Mouse (Mus musculus) lung, postnatal 36 days (tissue): ENCODE results near the gene Tcea3.

Experiments
- DNase-seq: peaks from one replicate; pipeline ENCODE4 v3.0.0; 2022; ENCODE audit warnings: mixed read lengths

Tcea3 gene

DNA sequence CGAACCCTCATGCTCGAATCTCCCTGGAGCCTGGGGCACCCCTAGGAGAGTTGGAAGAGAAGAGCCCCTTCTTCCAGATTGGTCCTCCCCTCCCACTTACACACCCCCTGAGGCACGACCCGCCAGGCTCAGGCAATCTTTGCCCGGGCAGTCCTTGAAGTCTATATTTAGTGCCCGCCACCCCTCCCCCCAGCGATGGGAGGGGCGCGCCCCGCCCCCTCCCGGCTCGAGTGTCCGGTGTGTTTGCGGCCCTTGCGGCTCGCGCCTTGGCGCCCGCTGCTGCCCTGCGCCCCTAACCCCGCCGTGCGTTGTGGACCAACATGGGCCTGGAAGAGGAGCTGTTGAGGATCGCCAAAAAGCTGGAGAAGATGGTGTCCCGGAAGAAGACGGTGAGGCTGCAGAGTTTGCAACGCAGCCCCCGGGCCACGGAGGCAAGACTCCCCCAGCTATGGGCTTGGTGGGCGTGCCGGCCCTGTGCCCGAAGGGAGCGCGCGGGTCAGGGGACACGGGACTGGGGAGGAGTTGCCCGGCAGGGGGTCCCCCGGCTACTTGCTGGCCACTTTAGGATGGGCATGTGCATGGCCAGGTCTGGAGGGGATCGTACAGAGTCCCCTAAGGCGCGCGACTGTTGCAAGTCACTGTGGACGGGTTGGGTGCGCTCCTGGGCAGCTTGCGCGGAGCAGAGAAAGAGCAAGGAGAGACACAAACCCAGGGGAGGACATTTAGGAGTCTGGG is at the start of gene Tcea3:
Gene Tcea3 (plus strand): TSS at position 1 of the 735 bp plus-strand sequence.
- DNase-seq: peak; percentile 77

DNA sequence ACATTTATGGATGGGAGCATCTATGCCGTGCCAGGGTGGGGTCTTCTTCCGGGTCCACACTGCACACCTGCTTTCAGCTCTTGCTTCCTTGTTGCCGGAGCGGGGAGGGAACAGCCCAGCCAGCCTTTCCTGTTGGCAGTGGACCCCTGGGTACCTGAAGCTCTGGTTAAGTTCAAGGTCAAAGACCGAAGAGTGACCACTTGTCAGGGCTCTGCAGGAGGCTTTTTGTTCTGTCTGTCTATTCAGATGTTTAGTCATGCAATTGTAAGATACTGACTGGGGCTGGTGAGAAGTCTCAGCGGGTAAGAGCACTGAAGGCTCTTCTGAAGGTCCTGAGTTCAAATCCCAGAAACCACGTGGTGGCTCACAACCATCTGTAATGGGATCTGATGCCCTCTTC is 48.7 kb upstream of the Tcea3 start:
- DNase-seq: no peak

DNA sequence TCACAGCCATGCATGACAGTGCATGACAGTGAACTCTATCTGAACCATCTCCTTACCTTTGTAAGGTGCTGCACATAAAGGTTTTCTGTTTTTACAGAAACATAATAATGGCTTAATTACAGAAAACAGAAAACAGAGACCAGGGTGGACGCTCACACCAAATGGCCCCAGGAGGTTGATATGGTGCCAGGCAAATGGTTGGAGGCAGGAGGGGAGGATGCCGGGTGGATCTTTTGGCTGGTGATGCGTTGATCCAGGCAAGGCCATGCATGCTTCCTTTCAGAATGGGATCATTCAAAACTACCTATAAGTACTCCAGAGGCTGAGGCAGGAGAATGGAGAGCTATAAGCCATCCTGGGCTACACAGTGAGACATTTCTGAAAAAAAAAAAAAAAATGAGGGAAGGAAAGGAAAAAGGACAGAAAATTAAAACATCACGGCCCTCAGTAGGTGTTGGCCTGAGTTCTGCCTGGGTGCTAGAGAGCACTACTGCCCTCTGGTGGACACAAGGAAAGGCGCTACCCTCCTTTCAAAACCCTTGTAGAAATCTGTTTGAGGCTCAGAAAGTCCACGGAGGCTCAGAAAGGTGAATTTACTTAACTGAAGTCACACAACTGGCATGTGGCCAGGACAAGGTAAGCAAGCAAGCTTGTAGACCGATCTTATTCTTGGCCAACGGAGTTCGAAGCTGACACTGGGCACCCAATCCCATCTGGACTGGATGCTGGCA is 47.8 kb upstream of the Tcea3 start:
- DNase-seq: peak; percentile 74

DNA sequence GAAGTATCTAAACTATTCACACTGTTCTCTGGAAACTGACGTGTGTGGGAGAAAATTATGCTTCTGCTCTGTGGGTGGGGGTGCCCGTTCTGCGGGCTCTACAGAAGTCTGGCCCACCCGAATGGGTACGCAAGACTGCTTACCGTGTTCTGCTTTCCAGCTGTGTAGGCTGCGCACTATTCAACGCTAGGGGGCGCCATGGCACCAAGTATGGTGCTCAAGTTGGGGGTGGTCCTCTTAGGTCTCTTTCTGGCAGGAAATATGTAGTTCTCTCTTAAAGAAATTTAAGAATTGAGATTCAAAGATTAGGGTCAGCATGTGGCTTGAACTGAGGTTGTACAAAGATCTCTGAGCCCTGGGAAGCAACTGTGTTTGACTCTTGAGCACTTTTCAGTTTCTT is 45.0 kb upstream of the Tcea3 start:
- DNase-seq: peak; percentile 84

DNA sequence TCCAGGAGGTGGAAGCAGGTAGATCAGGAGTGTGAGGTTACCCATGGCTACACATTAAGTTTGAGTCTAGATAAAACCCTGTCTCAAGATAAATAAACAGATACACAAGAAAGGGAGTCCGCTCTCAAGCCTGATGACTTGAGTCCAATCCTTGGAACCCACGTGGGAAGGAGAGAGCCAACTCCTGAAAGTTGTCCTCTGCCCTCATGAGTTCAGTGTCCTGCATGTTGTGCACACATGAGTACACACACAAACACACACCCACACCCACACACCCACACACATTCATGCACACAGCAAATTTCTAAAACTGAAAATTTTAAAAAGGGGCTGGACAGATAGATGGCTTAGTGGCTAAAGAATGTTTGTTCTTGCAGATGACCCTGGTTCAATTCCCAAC is 42.8 kb upstream of the Tcea3 start:
- DNase-seq: no peak

DNA sequence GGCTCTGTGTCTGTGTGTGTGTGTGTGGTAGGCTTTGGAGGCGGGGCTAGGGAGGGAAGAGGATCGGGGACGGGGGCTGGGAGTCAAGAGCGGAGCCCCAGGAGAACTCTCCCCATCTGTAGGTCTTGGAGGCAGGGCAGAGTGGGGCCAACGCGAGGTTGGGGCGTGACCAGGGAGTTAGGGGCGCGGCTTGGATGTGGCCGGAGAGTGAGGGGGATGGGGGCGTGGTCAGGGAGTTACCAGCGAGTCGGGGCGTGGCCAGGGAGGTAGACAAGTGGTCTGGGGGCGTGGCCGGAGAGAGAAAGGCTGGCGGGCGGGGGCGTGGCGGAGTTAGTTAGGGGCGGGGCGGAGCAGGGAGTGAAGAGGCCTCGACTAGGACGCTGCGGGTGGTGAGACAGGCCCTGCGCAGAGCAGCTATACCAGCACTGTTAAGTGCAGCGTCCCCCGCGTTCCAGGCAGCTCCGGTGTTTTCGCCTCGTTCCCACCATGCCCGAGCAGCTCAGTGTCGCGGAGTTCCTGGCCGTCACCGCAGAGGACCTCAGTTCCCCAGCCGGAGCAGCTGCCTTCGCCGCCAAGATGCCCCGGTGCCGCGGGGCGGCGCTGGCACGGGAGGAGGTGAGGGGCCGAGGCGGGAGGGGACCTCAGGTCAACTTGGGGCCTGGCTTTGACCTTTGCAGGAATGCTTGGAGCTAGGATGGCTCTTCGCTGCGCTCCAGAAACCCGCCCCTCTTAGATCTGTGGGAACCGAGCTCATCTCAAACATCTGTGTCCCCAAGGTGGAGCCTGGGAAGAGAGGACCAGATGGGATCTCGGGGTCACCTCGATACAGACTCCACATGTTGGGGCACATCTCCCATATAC is 41.3 kb upstream of the Tcea3 start, which contains the start of gene Asap3:
Gene Asap3 (plus strand): TSS at position 333 of the 861 bp plus-strand sequence.
- peak; percentile 98 for DNase-seq

DNA sequence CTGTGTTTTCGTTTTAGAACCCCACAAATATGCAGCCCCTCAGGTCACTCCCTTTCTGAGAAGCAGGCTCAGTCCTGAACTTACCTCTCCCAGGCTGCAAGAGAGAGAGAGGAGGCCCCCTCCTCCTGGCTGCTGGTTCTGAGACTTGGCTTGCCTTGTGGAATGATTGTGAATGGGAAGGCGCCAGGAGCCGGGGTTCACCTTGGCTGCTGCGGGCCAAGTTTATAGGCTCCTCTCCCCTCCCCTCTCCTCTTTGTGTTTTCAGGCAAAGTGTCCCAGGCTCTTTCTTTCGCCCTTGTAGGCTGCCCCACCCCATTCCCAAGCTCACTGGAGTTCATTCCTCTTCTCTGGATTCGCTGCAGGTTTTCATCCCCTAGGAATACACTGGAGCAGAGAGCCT is 40.6 kb upstream of the Tcea3 start:
- DNase-seq: peak; percentile 19

DNA sequence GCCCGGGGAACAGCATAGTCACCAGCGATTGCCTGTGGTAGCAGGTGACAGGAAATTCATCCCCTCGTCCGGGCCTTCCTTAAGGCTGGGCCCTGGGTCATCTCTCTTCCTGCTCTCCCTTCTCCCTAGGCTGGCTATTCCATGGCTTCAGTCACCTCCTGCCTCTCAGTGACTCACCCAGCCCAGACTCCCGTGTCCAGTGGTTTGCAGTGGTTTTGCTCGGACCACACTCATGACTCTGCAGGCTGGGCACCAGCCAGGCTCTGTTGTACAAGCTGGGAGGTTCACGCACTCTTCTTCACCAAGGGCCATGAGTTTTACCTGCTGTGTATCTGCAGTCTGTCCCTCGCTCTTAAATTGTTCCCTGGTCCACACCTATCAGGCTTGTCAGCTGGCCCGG is 36.6 kb upstream of the Tcea3 start:
- DNase-seq: no peak

DNA sequence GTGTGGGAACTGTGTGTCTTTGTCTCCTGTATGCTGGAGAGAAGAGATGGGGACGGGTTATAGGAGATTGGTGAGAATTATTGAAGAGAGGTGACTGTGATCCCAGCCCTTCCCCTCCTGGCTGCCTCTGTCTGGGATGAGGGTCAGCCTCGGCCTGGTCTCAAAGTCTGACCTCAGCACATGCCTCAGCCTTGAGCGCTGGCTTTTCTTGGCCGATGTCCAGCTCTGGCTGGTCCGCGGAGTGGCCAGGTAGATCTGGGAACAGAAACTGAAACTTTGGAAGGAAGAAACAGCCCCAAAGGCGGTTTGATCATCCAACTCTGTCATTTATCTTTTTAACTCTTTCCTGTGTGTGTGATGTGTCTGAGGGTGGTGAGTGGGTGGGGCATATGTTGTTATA is 33.9 kb upstream of the Tcea3 start:
- peak; percentile 59 for DNase-seq

DNA sequence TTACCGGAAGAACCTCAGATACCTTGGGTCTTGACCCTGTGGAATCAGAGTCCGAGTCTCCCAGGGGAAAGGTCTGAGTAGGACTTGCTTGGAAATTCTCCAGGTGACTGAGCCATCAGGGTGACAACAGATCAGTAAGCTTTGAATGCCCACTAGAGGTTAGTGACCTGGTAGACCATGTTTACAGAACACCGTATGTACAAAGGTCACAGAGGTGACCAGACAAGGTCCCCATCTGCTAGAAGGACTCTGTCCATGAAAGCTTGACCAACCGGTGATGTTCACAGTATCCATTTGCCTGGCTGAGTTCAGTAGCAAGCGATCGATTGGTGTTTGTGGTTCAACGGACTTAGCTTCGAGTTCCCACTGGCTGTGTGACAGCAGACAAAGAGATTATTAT is 32.7 kb upstream of the Tcea3 start:
- DNase-seq: no peak

DNA sequence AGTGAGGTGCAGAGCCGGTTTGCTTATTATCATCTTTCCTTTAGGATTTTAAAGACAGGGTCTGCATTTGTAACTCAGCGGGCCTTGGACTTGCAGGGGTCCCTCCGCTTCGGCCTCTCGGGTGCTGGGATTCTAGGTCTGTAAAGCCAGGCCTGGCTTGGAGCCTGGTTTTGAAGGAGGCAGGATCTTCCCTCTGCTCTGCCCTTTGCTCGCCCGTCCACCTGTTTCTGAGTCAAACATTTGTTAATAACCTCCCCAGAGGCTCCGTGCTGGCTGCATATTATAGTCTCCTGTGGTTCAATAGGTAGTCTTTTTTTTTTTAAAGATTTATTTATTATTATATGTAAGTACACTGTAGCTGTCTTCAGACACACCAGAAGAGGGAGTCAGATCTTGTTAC is 32.0 kb upstream of the Tcea3 start:
- DNase-seq: no peak

DNA sequence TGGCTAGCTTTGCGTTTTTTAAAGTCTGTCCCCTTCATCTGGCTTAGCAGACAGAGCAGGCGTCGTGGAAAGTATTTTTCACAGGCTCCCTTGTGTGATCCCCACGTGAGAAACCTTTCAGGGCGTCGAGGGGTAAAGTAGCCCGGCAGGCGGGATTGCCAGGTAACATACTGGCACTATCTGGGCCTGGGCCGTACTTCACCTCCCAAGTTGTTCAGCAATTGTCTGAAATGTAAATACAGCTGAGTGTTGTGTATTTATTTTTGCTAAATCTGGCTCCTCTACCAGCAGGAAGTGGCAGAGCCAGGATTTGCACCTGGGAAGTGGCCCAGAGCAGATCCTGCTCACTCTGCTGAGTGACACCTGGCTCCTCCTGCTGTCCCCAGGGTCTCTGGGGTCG is 30.5 kb upstream of the Tcea3 start:
- DNase-seq: peak; percentile 74

DNA sequence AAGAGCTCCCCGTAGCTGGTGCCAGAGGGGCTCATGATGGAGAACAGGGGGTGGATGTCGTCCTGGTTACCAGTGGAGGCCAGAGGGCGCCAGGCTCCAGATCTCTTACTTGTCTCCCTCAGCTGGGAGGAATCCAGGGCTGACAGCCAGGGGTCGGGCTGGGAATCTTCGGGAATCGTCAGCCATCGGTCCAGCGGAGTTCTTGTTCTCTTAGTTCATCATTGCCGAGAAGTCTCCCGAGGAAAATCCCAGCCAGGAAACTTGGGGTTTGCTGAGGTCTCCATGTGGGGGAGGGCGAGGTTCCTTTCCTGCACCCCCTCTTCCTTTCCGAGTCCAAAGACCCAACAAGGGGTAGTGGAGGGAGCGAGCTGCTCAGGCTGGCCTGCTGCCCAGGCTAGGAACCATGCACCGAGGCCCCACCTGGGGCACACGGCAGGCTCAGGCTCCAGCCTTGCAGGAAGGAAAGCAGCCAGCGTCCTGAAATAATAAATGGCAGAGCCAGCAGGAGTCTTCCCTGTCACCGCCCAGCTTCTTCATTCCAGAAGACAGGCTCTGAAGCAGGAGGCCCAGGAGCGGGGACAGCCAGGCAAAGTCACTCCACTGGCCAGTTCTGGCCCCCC is 28.8 kb upstream of the Tcea3 start:
- DNase-seq: peak; percentile 74

DNA sequence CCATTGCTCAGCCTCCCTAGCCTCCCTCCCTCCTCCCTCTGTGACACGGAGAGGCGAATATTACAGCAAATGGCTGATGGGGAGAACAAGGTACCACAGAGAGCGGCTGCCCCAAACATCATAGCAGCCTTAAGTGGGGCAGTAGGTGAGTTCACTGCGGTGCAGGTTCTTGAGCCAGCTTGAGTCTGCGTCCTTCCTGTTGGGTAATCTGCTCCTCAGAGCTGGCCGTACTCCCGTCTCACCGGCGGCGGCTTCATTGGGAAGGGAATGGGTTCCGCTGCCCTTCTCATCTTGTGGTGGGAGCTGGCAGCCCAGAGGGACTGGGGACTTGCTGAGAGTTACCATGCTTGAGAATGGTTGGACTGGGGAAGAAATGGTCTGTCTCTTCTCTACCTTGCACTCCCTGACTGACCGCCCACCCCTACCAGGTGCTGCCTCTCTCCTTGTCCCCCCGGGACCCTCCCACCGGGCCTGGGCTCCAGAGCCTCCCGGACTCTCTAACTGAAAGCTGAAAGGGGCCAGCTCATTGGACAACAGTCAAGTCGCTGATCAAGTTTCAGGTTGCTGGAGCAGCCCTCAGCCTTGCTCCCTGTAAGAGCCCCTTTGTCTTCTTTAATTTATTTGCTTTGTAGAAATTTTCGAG is 27.3 kb upstream of the Tcea3 start:
- DNase-seq: peak; percentile 60

DNA sequence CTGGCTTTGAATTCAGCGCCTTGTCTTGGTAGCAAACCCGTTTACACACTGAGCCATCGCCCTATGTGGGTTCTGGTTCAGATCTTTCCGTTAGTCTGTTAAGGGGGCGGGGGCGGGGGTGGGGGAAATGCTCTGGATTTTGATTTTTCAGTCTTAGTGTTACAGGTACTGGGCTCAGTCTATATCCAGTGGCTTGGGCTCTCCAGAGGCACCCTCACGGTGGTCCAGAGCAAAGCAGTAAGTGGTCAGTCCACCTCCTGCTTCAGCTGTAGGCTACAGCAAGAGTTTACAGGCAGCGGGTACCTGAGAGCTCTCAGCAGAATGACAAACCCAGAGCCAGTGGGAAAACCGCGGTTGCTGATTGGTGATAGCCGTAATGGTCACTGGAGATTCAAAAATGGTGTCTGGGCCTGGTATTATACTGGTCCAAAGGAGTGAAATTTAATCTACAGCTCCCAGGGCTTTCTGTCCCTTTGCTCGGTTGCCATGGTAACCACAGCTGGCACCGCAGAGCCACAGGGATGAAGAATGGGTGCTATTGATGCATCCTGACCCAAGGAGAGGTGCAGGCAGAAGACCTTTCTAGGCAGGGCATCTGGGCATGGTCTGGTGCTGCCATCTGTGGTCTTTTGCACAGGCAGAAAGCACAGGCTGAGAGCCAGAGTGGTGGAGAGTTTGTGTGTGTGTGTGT is 23.8 kb upstream of the Tcea3 start:
- no peak for DNase-seq

DNA sequence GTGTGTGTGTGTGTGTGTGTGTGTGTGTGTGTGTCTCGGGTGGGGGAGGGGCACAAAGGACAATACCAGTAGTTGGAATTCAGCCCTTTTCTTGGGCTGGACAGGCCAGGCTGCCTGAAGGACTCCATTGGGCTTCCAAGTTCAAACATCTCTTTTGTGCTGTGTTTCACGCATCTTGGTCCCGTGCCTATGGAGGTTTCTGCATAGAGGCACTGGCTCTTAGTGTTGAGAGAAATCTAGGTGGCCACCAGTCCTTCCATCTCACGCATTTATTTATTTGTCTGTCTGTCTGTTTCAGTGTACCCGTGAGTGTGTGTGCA is 23.3 kb upstream of the Tcea3 start:
- DNase-seq: no peak

DNA sequence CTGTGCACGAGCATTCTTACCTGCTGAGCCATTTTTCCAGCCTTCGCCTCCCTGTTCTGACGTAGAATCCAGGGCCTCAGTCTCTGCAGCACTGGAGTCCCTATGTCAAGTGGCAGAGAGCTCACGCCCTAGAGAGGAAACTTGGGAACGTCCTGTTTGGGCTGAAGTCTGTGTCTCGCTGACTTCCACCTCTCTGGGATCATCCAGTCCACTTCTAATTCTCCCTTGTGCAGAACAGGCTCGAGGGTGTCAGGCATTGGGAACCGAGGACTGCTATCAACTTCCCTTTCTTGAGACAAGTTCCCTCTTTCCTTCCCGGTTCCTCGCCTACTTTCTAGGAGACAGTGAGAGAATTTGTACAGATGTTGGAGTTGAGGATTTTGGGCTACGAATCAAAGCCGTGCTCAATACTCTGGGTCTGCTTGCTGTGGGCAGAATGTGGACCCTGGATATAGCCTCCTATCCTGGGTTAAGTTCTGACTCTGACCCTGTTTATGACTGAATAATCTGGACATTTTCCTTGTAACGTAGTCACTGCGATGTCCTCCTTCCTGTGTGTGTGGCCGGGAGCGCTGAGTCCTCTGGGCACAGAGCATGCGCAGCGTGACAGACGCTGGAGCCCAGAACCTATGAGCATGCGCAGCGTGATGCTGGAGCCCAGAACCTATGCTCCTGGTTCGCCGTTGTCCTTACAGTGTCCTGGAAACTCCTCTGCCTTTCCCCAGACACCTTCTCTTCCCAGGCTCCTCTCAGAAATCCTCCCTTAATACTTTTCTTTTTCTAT is 22.7 kb upstream of the Tcea3 start:
- DNase-seq: no peak

DNA sequence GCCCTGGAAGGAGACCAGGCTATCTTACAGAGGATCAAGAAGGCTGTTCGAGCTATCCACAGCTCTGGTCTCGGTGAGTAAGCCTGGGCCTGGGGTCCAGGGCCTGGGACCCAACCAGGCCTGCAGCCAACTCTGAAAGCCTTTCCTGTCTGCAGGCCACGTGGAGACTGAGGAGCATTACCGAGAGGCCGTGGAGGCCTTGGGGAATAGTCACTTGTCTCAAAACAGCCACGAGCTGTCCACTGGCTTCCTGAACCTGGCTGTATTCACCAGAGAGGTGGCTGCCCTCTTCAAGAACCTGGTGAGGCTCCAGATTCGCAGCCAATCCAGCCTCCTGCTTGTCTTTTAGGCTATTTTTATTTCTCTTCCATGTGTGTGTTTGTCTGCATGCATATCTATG is 20.1 kb upstream of the Tcea3 start:
- DNase-seq: no peak

DNA sequence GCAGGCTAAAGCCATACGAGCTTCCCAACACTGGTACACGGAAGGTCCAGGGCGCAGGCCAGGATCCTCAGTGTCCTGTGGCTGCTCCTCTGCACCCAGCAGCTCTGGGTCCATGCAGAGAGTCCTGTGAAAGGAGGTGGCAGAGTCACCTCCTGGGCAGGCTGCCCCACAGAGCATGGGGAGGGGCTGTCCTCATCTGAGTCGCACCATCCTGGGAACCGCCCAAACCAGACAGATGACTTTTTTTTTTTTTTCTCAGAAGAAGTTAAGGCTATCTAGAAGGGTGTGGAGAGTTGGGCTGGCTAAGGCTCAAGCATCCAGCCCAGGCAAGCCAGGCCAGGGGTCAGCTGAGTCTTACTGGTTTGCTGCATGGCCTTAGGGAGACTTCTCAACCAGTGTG is 18.9 kb upstream of the Tcea3 start:
- peak; percentile 56 for DNase-seq

DNA sequence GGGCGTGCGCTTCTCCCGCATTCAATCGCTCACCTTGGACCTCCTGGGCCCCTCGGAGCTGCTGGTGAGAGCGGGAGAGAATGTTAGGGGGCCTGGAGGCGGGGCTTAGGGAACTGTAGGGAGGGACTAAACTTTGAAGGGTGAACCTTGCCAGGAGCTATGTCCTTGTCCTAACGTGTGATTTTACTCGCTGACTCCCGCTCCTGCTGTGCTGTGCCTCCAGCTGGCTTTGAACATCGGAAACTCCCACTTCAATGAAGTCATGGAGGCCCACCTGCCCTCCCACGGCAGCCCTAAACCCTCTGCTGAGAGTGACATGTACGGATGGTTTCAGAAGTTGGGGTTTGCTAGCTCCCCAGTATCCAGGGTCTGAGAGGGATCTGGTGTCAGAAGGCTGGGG is 8.9 kb upstream of the Tcea3 start:
- no peak for DNase-seq

DNA sequence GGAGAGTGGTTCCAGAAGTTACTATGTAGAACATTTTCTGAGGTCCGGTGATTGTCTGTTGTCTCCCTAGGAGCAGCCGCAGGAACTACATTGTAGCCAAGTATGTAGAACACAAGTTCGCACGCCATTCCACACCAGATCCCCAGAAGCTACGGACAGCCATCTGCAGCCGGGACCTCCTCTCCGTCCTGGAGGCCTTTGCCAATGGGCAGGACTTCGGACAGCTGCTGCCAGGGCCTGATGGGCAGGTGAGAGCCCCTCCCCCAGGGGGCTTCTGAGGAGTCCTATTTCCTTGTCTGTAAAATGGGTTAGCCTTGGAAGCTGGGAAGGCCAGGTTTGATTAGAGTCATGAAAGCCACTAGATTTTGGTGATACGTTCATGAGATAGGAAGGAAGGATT is 8.4 kb upstream of the Tcea3 start:
- DNase-seq: no peak
